Mouse (Mus musculus) neural tube, embryonic 11.5 days (tissue): ENCODE data around the gene Ankrd13c. TPM values are rescaled to one million over a fixed set of nuclear protein-coding genes. Genes with fewer than 3 reads are reported as not detected.
A peak's percentile ranks its signal among the peaks of the same experiment; 100 is the strongest.

Experiments used
- ATAC-seq: fragments of 200-750 bp; cut with Nextera tagmentation; 2 replicates; pipeline ENCODE4 v1.8.0; 2017; ENCODE audit warnings: moderate number of reproducible peaks, mild to moderate bottlenecking, moderate TSS enrichment, moderate library complexity; ENCODE audit not compliant: insufficient read depth, low FRiP score, low TSS enrichment
- DNase-seq: peaks from one replicate; pipeline ENCODE4 v3.0.0-alpha.2; 2015; ENCODE audit warnings: low spot score
- H3K27ac ChIP-seq: fragments of 300-500 bp; sonication (generic); 2 replicates; pipeline ENCODE4 v1.5.1; 2014; ENCODE audit warnings: low read depth, mild to moderate bottlenecking, low read length
- H3K27me3 ChIP-seq: fragments of 300-500 bp; sonication (generic); 2 replicates; pipeline ENCODE4 v1.6.1; 2014; ENCODE audit warnings: mild to moderate bottlenecking, low read length, mixed read lengths; ENCODE audit not compliant: control insufficient read depth, insufficient read depth
- H3K36me3 ChIP-seq: fragments of 300-500 bp; sonication (generic); 2 replicates; pipeline ENCODE4 v1.6.1; 2014; ENCODE audit warnings: mild to moderate bottlenecking, low read length, moderate library complexity, mixed read lengths; ENCODE audit not compliant: control insufficient read depth, insufficient read depth
- H3K4me1 ChIP-seq: fragments of 300-500 bp; sonication (generic); 2 replicates; pipeline ENCODE4 v1.6.1; 2014; ENCODE audit warnings: low read length, mixed read lengths; ENCODE audit not compliant: control insufficient read depth, insufficient read depth
- H3K4me2 ChIP-seq: fragments of 300-500 bp; sonication (generic); 2 replicates; pipeline ENCODE4 v1.6.1; 2014; ENCODE audit warnings: low read depth, mild to moderate bottlenecking, moderate library complexity
- H3K4me3 ChIP-seq: fragments of 300-500 bp; sonication (generic); 2 replicates; pipeline ENCODE4 v1.5.1; 2014; ENCODE audit warnings: low read depth, low read length
- H3K9ac ChIP-seq: fragments of 300-500 bp; sonication (generic); 2 replicates; pipeline ENCODE4 v1.6.1; 2014; ENCODE audit warnings: mild to moderate bottlenecking, low read length
- H3K9me3 ChIP-seq: fragments of 300-500 bp; sonication (generic); 2 replicates; pipeline ENCODE4 v1.6.1; 2016; ENCODE audit warnings: low read length; ENCODE audit not compliant: control insufficient read depth
- whole genome bisulfite sequencing: fragments of 180-500 bp; shearing (Covaris S2); extraction: QIAGEN DNeasy Blood & Tissue Kit; methylation state at CpG from one replicate; pipeline ENCODE4 v1.1.7; 2014; 5-methylcytosine and 5-hydroxymethylcytosine counted together
- polyA plus RNA-seq: library from polyadenylated mRNA; unstranded; fragments of >200 nt; fragmentation: Nextera tagmentation; extraction: Ambion mirVana; gene quantifications from 2 replicates; pipeline ENCODE4 v1.2.1, GENCODE M21; 2014

Gene Ankrd13c
- polyA plus RNA-seq: 19.7 and 19.8 TPM in 2 replicates

- Histone ChIP-seq H3K4me3 (peak within 1 kb of the TSS; percentile 94), H3K9ac (peak within 1 kb of the TSS; percentile 97), H3K27me3 (no peaks in the 10 kb centered on the region), H3K4me2 (peak within 1 kb of the TSS; percentile 89), H3K9me3 (no peaks in the 10 kb centered on the region), H3K4me1 (peaks cover 3% of the 10 kb centered on the region; the same call in 1 of the 2 replicates), H3K36me3 (no peaks in the 10 kb centered on the region; the same call in 1 of the 2 replicates), H3K27ac (peak within 1 kb of the TSS; percentile 95)
- ATAC-seq: peak; percentile 99
- WGBS: under 1% methylated on average over 45 of the region's 45 CpGs
- peak; percentile 93 for DNase-seq
These were observed at the start of gene Ankrd13c for GRCm38 (mm10) chr3:157946843-157947358. Gene Ankrd13c (plus strand): TSS chr3:157947239.

DNA sequence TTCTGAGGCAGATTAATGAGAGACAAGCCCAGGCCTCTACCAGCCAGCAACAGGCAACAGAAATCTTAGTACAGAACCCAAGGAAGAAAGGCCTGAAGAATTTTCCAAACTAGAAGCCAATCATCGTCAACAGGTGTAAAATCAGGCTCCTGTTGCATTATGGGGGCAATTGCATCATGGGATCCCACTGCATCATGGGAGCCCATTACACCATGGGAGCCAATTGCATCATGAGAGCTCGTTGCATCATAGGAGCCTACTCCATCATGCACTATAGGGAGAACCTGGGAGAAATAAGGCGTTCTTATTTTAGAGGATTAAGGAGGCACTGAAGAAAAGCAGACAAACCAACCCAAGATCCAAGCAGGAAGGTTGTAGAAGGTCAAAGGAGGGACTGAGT is 49.4 kb upstream of the Ankrd13c start:
- H3K36me3 ChIP-seq: no peaks in the 10 kb centered on the region
- 86% methylated on average over 3 of the region's 3 CpGs for WGBS
- H3K27me3 ChIP-seq: no peaks in the 10 kb centered on the region
- H3K4me2 ChIP-seq: no peak overlapping the region
- no peak overlapping the region for H3K9ac ChIP-seq
- H3K4me1 ChIP-seq: no peaks in the 10 kb centered on the region
- H3K4me3 ChIP-seq: no peak overlapping the region
- DNase-seq (no peak), ATAC-seq (no peak)
- no peaks in the 10 kb centered on the region for H3K9me3 ChIP-seq
- H3K27ac ChIP-seq: no peak overlapping the region

- 87% methylated on average over 1 of the region's 1 CpGs for WGBS
- H3K9ac ChIP-seq: no peak overlapping the region
- H3K36me3 ChIP-seq: no peaks in the 10 kb centered on the region
- H3K4me2 ChIP-seq: no peak overlapping the region
- H3K4me3 ChIP-seq: no peak overlapping the region
- no peaks in the 10 kb centered on the region for H3K27me3 ChIP-seq
- no peak overlapping the region for H3K27ac ChIP-seq
- H3K4me1 ChIP-seq: no peaks in the 10 kb centered on the region
- ATAC-seq: no peak
- H3K9me3 ChIP-seq: no peaks in the 10 kb centered on the region
- no peak for DNase-seq
These were observed 47.1 kb upstream of the Ankrd13c start for GRCm38 (mm10) chr3:157899986-157900385.

DNA sequence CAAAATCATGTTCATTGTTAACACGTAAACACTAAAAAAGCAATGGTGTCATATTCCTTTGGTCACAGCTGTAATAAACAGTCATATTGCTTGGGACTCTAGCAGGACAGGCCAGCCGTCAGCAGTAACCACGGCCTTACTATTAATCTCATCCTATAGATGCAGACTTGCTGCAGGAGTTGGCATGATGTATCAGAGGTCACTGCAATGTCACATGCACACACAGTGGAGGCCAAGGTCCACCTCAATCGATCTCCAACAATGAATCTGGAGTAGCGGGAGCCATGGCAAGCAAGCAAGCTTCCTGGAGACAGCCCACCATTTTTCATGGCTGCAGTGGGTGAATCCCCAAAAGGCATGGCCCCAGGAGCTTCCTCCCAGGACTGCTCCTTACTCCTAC is 45.3 kb upstream of the Ankrd13c start:
- 86% methylated on average over 5 of the region's 5 CpGs for WGBS
- Histone ChIP-seq H3K36me3 (no peaks in the 10 kb centered on the region), H3K4me3 (no peak overlapping the region), H3K9ac (no peak overlapping the region), H3K9me3 (no peaks in the 10 kb centered on the region), H3K27ac (no peak overlapping the region), H3K27me3 (no peaks in the 10 kb centered on the region), H3K4me1 (no peaks in the 10 kb centered on the region), H3K4me2 (no peak overlapping the region)
- ATAC-seq: no peak
- DNase-seq: no peak

- no peak overlapping the region for H3K27ac ChIP-seq
- no peaks in the 10 kb centered on the region for H3K36me3 ChIP-seq
- no peaks in the 10 kb centered on the region for H3K4me1 ChIP-seq
- ATAC-seq (no peak), DNase-seq (no peak)
- H3K9ac ChIP-seq: no peak overlapping the region
- H3K9me3 ChIP-seq: no peaks in the 10 kb centered on the region
- 75% methylated on average over 3 of the region's 3 CpGs for WGBS
- H3K27me3 ChIP-seq: no peaks in the 10 kb centered on the region
- no peak overlapping the region for H3K4me3 ChIP-seq
- no peak overlapping the region for H3K4me2 ChIP-seq
These were observed 38.9 kb upstream of the Ankrd13c start for GRCm38 (mm10) chr3:157908166-157908565.

GRCm38 (mm10) chr3:157910262-157910661 is 36.8 kb upstream of the Ankrd13c start:
- H3K4me1 ChIP-seq: no peaks in the 10 kb centered on the region
- 80% methylated on average over 3 of the region's 3 CpGs for WGBS
- no peak overlapping the region for H3K9ac ChIP-seq
- DNase-seq: no peak
- H3K27ac ChIP-seq: no peak overlapping the region
- H3K36me3 ChIP-seq: no peaks in the 10 kb centered on the region
- H3K4me2 ChIP-seq: no peak overlapping the region
- no peak for ATAC-seq
- no peak overlapping the region for H3K4me3 ChIP-seq
- H3K9me3 ChIP-seq: no peaks in the 10 kb centered on the region
- H3K27me3 ChIP-seq: no peaks in the 10 kb centered on the region

GRCm38 (mm10) chr3:157912155-157912554 is 34.9 kb upstream of the Ankrd13c start:
- Histone ChIP-seq H3K27me3 (no peaks in the 10 kb centered on the region), H3K27ac (no peak overlapping the region), H3K9me3 (no peaks in the 10 kb centered on the region), H3K9ac (no peak overlapping the region), H3K36me3 (no peaks in the 10 kb centered on the region), H3K4me3 (no peak overlapping the region), H3K4me1 (no peaks in the 10 kb centered on the region), H3K4me2 (no peak overlapping the region)
- 94% methylated on average over 2 of the region's 2 CpGs for WGBS
- ATAC-seq: no peak
- no peak for DNase-seq

DNA sequence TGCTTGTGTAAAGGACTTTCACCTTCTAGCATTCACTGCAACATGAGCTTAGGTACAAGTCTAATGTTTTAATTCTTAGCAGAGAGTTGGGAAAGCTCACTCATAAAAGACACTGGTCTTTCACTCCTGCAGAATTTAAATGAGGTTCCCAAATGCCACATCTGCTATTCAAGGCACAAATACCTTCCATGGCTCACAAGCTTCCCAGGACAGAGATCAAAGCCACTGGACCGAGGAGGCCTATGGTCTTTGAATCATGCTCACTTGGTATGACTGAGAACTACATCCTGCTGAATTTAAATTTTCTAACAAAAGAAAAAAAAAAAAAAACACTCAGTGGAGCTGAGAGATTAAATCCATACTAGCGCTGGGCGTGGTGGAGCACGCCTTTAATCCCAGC is 30.7 kb upstream of the Ankrd13c start:
- no peaks in the 10 kb centered on the region for H3K9me3 ChIP-seq
- H3K36me3 ChIP-seq: no peaks in the 10 kb centered on the region
- ATAC-seq (no peak), DNase-seq (no peak)
- 94% methylated on average over 4 of the region's 4 CpGs for WGBS
- no peaks in the 10 kb centered on the region for H3K27me3 ChIP-seq
- H3K4me2 ChIP-seq: no peak overlapping the region
- H3K4me3 ChIP-seq: no peak overlapping the region
- no peaks in the 10 kb centered on the region for H3K4me1 ChIP-seq
- no peak overlapping the region for H3K9ac ChIP-seq
- H3K27ac ChIP-seq: no peak overlapping the region

GRCm38 (mm10) chr3:157921376-157921775 is 25.7 kb upstream of the Ankrd13c start:
- whole genome bisulfite sequencing: 89% methylated on average over 2 of the region's 2 CpGs
- no peaks in the 10 kb centered on the region for H3K4me1 ChIP-seq
- no peak for ATAC-seq
- DNase-seq: no peak
- no peaks in the 10 kb centered on the region for H3K9me3 ChIP-seq
- no peak overlapping the region for H3K4me3 ChIP-seq
- no peaks in the 10 kb centered on the region for H3K27me3 ChIP-seq
- no peak overlapping the region for H3K4me2 ChIP-seq
- no peak overlapping the region for H3K27ac ChIP-seq
- H3K9ac ChIP-seq: no peak overlapping the region
- H3K36me3 ChIP-seq: no peaks in the 10 kb centered on the region
